Mouse (Mus musculus) stomach, postnatal 0 days (tissue): ENCODE measurements around the gene Gse1. TPM values are rescaled to one million over a fixed set of nuclear protein-coding genes. Genes with fewer than 3 reads are reported as not detected.

Experiments used
- ATAC-seq: fragments of 200-750 bp; cut with Nextera tagmentation; 2 replicates; pipeline ENCODE4 v1.8.0; 2017; ENCODE audit not compliant: low FRiP score, low TSS enrichment
- DNase-seq: peaks from one replicate; pipeline ENCODE4 v3.0.0-alpha.2; 2016; ENCODE audit warnings: low spot score
- H3K27ac ChIP-seq: fragments of 300-500 bp; sonication (generic); replicated peaks from 2 replicates; pipeline ENCODE4 v1.5.1; 2014; ENCODE audit warnings: mild to moderate bottlenecking, control low read depth
- H3K27me3 ChIP-seq: fragments of 300-500 bp; sonication (generic); 2 replicates; pipeline ENCODE4 v1.6.1; 2014; ENCODE audit warnings: low read length; ENCODE audit not compliant: control insufficient read depth, insufficient read depth
- H3K36me3 ChIP-seq: fragments of 300-500 bp; sonication (generic); 2 replicates; pipeline ENCODE4 v1.6.1; 2014; ENCODE audit warnings: low read length, mixed read lengths; ENCODE audit not compliant: control insufficient read depth, insufficient read depth
- H3K4me1 ChIP-seq: fragments of 300-500 bp; sonication (generic); replicated peaks from 2 replicates; pipeline ENCODE4 v1.6.1; 2014; ENCODE audit warnings: antibody characterized with exemption; ENCODE audit not compliant: control insufficient read depth, insufficient read depth
- H3K4me2 ChIP-seq: fragments of 300-500 bp; sonication (generic); replicated peaks from 2 replicates; pipeline ENCODE4 v1.6.1; 2014; ENCODE audit warnings: low read depth, mild to moderate bottlenecking, control low read depth, moderate library complexity
- H3K4me3 ChIP-seq: fragments of 300-500 bp; sonication (generic); 2 replicates; pipeline ENCODE4 v1.5.1; 2014; ENCODE audit warnings: low read depth, low read length, control low read depth
- H3K9ac ChIP-seq: fragments of 300-500 bp; sonication (generic); 2 replicates; pipeline ENCODE4 v1.6.1; 2014; ENCODE audit warnings: mild to moderate bottlenecking, low read length, control low read depth, mixed read lengths
- H3K9me3 ChIP-seq: fragments of 300-500 bp; sonication (generic); 2 replicates; pipeline ENCODE4 v1.6.1; 2016; ENCODE audit warnings: low read length; ENCODE audit not compliant: control insufficient read depth
- CTCF ChIP-seq: IDR thresholded peaks from 2 replicates; pipeline ENCODE4 v1.5.1; 2016; ENCODE audit warnings: antibody characterized with exemption, low read depth, mild to moderate bottlenecking, moderate library complexity
- EP300 ChIP-seq: optimal IDR thresholded peaks from 2 replicates; pipeline ENCODE3; 2016; ENCODE audit warnings: antibody characterized with exemption
- WGBS: fragments of 180-500 bp; shearing (Covaris S2); extraction: QIAGEN DNeasy Blood & Tissue Kit; methylation state at CpG from one replicate; pipeline ENCODE4 v1.1.7; 2014; 5-methylcytosine and 5-hydroxymethylcytosine counted together
- polyA plus RNA-seq: library from polyadenylated mRNA; unstranded; fragments of >200 nt; fragmentation: Nextera tagmentation; extraction: Ambion mirVana; gene quantifications from 2 replicates; pipeline ENCODE4 v1.2.1, GENCODE M21; 2015

The Gse1 gene
- polyA plus RNA-seq, 1 experiment from 2014 or later = 6.4 TPM

GRCm38 (mm10) chr8:120234866-120235265, 6.6 kb downstream of the Gse1 start:
- Histone ChIP-seq H3K9me3 (no peaks in the 10 kb centered on the region), H3K36me3 (no peaks in the 10 kb centered on the region), H3K4me1 (peaks cover 3% of the 10 kb centered on the region; the same call in 1 of the 2 replicates), H3K27me3 (no peaks in the 10 kb centered on the region), H3K4me3 (no peak overlapping the region), H3K9ac (no peak overlapping the region), H3K27ac (no peak overlapping the region; the same call in 1 of the 2 replicates), H3K4me2 (no peak overlapping the region)
- TF ChIP-seq EP300 (no peak), CTCF (no peak)
- no peak for DNase-seq
- ATAC-seq = no peak
- WGBS = 48% methylated on average over 8 of the region's 8 CpGs

GRCm38 (mm10) chr8:120243222-120243621, 15.0 kb downstream of the Gse1 start:
- H3K4me3 ChIP-seq = no peak overlapping the region
- no peak overlapping the region for H3K4me2 ChIP-seq
- ATAC-seq (no peak), DNase-seq (no peak)
- H3K27ac ChIP-seq = no peak overlapping the region; the same call in 1 of the 2 replicates
- H3K27me3 ChIP-seq = no peaks in the 10 kb centered on the region
- no peaks in the 10 kb centered on the region for H3K9me3 ChIP-seq
- H3K9ac ChIP-seq = no peak overlapping the region
- no peaks in the 10 kb centered on the region for H3K36me3 ChIP-seq
- TF ChIP-seq CTCF (no peak), EP300 (no peak)
- H3K4me1 ChIP-seq = no peaks in the 10 kb centered on the region
- WGBS = 68% methylated on average over 4 of the region's 4 CpGs

- H3K36me3 ChIP-seq = no peaks in the 10 kb centered on the region
- WGBS = 72% methylated on average over 5 of the region's 5 CpGs
- H3K4me2 ChIP-seq = no peak overlapping the region
- no peak for DNase-seq
- TF ChIP-seq CTCF (no peak), EP300 (no peak)
- H3K9ac ChIP-seq = no peak overlapping the region
- ATAC-seq = no peak
- no peaks in the 10 kb centered on the region for H3K27me3 ChIP-seq
- no peaks in the 10 kb centered on the region for H3K4me1 ChIP-seq
- H3K4me3 ChIP-seq = no peak overlapping the region
- no peaks in the 10 kb centered on the region for H3K9me3 ChIP-seq
- H3K27ac ChIP-seq = no peak overlapping the region
These were observed 15.7 kb downstream of the Gse1 start for GRCm38 (mm10) chr8:120243916-120244451.

GRCm38 (mm10) chr8:120244553-120244952, 16.3 kb downstream of the Gse1 start:
- WGBS = 92% methylated on average over 10 of the region's 10 CpGs
- H3K4me1 ChIP-seq = peaks cover 2% of the 10 kb centered on the region; the same call in 1 of the 2 replicates
- H3K36me3 ChIP-seq = no peaks in the 10 kb centered on the region
- ATAC-seq = no peak
- H3K4me3 ChIP-seq = no peak overlapping the region
- no peak overlapping the region for H3K4me2 ChIP-seq
- no peak overlapping the region for H3K9ac ChIP-seq
- no peaks in the 10 kb centered on the region for H3K27me3 ChIP-seq
- TF ChIP-seq EP300 (no peak), CTCF (peak; percentile 48)
- H3K27ac ChIP-seq = no peak overlapping the region
- no peak for DNase-seq
- H3K9me3 ChIP-seq = no peaks in the 10 kb centered on the region

GRCm38 (mm10) chr8:120247618-120248017, 19.4 kb downstream of the Gse1 start:
- Histone ChIP-seq H3K27me3 (no peaks in the 10 kb centered on the region), H3K9me3 (no peaks in the 10 kb centered on the region), H3K27ac (no peak overlapping the region), H3K9ac (no peak overlapping the region), H3K4me1 (peaks cover 6% of the 10 kb centered on the region; the same call in 1 of the 2 replicates), H3K36me3 (no peaks in the 10 kb centered on the region), H3K4me2 (no peak overlapping the region), H3K4me3 (no peak overlapping the region)
- DNase-seq (no peak), ATAC-seq (no peak)
- peak; percentile 59 for TF ChIP-seq CTCF
- no peak for TF ChIP-seq EP300
- WGBS = 74% methylated on average over 5 of the region's 5 CpGs

GRCm38 (mm10) chr8:120248031-120248430, 19.8 kb downstream of the Gse1 start:
- 51% methylated on average over 7 of the region's 7 CpGs for WGBS
- no peaks in the 10 kb centered on the region for H3K9me3 ChIP-seq
- no peak overlapping the region for H3K9ac ChIP-seq
- no peaks in the 10 kb centered on the region for H3K27me3 ChIP-seq
- H3K27ac ChIP-seq = 0 out of 2 replicates have a peak overlapping the region, but pooled peaks have one; percentile 18
- ATAC-seq (no peak), DNase-seq (no peak)
- no peak overlapping the region for H3K4me3 ChIP-seq
- H3K4me1 ChIP-seq = peaks cover 6% of the 10 kb centered on the region; the same call in 1 of the 2 replicates
- no peaks in the 10 kb centered on the region for H3K36me3 ChIP-seq
- no peak overlapping the region for H3K4me2 ChIP-seq
- no peak for TF ChIP-seq CTCF
- TF ChIP-seq EP300 = no peak
